Mouse (Mus musculus) heart, embryonic 14.5 days (tissue): ENCODE results near the gene Cox6b1. TPM values are rescaled to one million over a fixed set of nuclear protein-coding genes. Genes with fewer than 3 reads are reported as not detected.

Experiments used
- ATAC-seq: fragments of 200-750 bp; cut with Nextera tagmentation; 2 replicates; pipeline ENCODE4 v1.8.0; 2017; ENCODE audit warnings: low read depth, moderate TSS enrichment; ENCODE audit not compliant: insufficient number of reproducible peaks, insufficient read depth, low FRiP score
- H3K27ac ChIP-seq, 2 experiments: fragments of 200-500 bp in 1 of 2; fragments of 300-500 bp in 1 of 2; sonication (generic) in 1 of 2; replicated peaks in 1 of 2; 2 replicates each; pipeline ENCODE4 v1.5.1; 2012 to 2014; ENCODE audit warnings: low read depth in 2 of 2, low read length in 2 of 2, control low read depth in 1 of 2, mild to moderate bottlenecking in 1 of 2, mixed read lengths in 1 of 2; ENCODE audit not compliant: control insufficient read depth in 1 of 2, insufficient read depth in 1 of 2
- H3K27me3 ChIP-seq: fragments of 300-500 bp; sonication (generic); 2 replicates; pipeline ENCODE4 v1.6.1; 2014; ENCODE audit warnings: mild to moderate bottlenecking, low read length, control low read depth; ENCODE audit not compliant: control insufficient read depth, insufficient read depth
- H3K36me3 ChIP-seq: fragments of 300-500 bp; sonication (generic); 2 replicates; pipeline ENCODE4 v1.6.1; 2014; ENCODE audit warnings: mild to moderate bottlenecking, control low read depth, low read length, mixed read lengths; ENCODE audit not compliant: control insufficient read depth, insufficient read depth
- H3K4me1 ChIP-seq, 2 experiments: fragments of 200-500 bp in 1 of 2; fragments of 300-500 bp in 1 of 2; sonication (generic) in 1 of 2; 2 replicates each; pipeline ENCODE4 v1.6.1; 2012 to 2014; ENCODE audit warnings: low read length in 2 of 2, control low read depth in 1 of 2, mixed read lengths in 1 of 2; ENCODE audit not compliant: control insufficient read depth in 2 of 2, insufficient read depth in 2 of 2
- H3K4me2 ChIP-seq: fragments of 300-500 bp; sonication (generic); 2 replicates; pipeline ENCODE4 v1.6.1; 2014; ENCODE audit warnings: mild to moderate bottlenecking, low read length
- H3K4me3 ChIP-seq, 2 experiments: fragments of 200-500 bp in 1 of 2; fragments of 300-500 bp in 1 of 2; sonication (generic) in 1 of 2; 2 replicates each; pipeline ENCODE4 v1.5.1; 2012 to 2014; ENCODE audit warnings: low read length in 2 of 2, mild to moderate bottlenecking in 2 of 2, control low read depth in 1 of 2, low read depth in 1 of 2, moderate library complexity in 1 of 2; ENCODE audit not compliant: control insufficient read depth in 1 of 2, insufficient read depth in 1 of 2
- H3K9ac ChIP-seq: fragments of 300-500 bp; sonication (generic); 2 replicates; pipeline ENCODE4 v1.6.1; 2014; ENCODE audit warnings: mild to moderate bottlenecking, low read length
- H3K9me3 ChIP-seq: fragments of 300-500 bp; sonication (generic); 2 replicates; pipeline ENCODE4 v1.6.1; 2016; ENCODE audit warnings: low read length, control low read depth; ENCODE audit not compliant: control insufficient read depth
- WGBS: fragments of 180-500 bp; shearing (Covaris S2); extraction: QIAGEN DNeasy Blood & Tissue Kit; methylation state at CpG from one replicate; pipeline ENCODE4 v1.1.7; 2014; 5-methylcytosine and 5-hydroxymethylcytosine counted together
- polyA plus RNA-seq: library from polyadenylated mRNA; unstranded; fragments of >200 nt; fragmentation: Nextera tagmentation; extraction: Ambion mirVana; gene quantifications from 2 replicates; pipeline ENCODE4 v1.2.1, GENCODE M21; 2014

Cox6b1 gene
- polyA plus RNA-seq, 1 experiment from 2014 or later, result 2,589 TPM

GRCm38 (mm10) chr7:30590927-30591604 is 34.9 kb downstream of the Cox6b1 start:
- Histone ChIP-seq H3K4me2 (no peak overlapping the region), H3K4me3 (no peak overlapping the region), H3K4me1 (peaks cover 3 to 15% of the 10 kb centered on the region in 2 experiments; a peak in 3 of 4 replicates), H3K9ac (no peak overlapping the region), H3K9me3 (no peaks in the 10 kb centered on the region), H3K36me3 (peaks cover 7% of the 10 kb centered on the region), H3K27me3 (peaks cover 5% of the 10 kb centered on the region), H3K27ac (no peak overlapping the region)
- 68% methylated on average over 9 of the region's 9 CpGs for WGBS
- no peak for ATAC-seq

- Histone ChIP-seq H3K27me3 (peaks cover 4% of the 10 kb centered on the region), H3K4me1 (peaks cover 3 to 15% of the 10 kb centered on the region in 2 experiments; a peak in 3 of 4 replicates), H3K4me2 (peak overlapping the region; percentile 82), H3K36me3 (peaks cover 21% of the 10 kb centered on the region), H3K9me3 (no peaks in the 10 kb centered on the region), H3K9ac (peak overlapping the region; percentile 96), H3K4me3 (peak overlapping the region; percentile 77 to 94), H3K27ac (peak overlapping the region; percentile 88 to 90)
- peak; percentile 55 for ATAC-seq
- WGBS, result 26% methylated on average over 38 of the region's 40 CpGs
Measured at GRCm38 (mm10) chr7:30589435-30590301, 36.3 kb downstream of the Cox6b1 start.

- WGBS, result under 1% methylated on average over 61 of the region's 68 CpGs
- H3K4me3 ChIP-seq, result peak within 1 kb of the TSS; percentile 77 to 94
Measured at GRCm38 (mm10) chr7:30588676-30589434, 37.1 kb downstream of the Cox6b1 start, which contains the start of gene Kmt2b. TSS of gene Kmt2b (minus strand) at chr7:30588726.

GRCm38 (mm10) chr7:30587842-30588667 is 37.9 kb downstream of the Cox6b1 start:
- H3K9ac ChIP-seq, result peak overlapping the region; percentile 96
- H3K4me3 ChIP-seq, result peak overlapping the region; percentile 73 to 94
- no peaks in the 10 kb centered on the region for H3K9me3 ChIP-seq
- H3K27ac ChIP-seq, result peak overlapping the region; percentile 30 to 90
- peaks cover 3 to 15% of the 10 kb centered on the region in 2 experiments; a peak in 3 of 4 replicates for H3K4me1 ChIP-seq
- no peaks in the 10 kb centered on the region for H3K27me3 ChIP-seq
- peak; percentile 14 for ATAC-seq
- H3K36me3 ChIP-seq, result peaks cover 38% of the 10 kb centered on the region
- WGBS, result under 1% methylated on average over 61 of the region's 67 CpGs
- peak overlapping the region; percentile 97 for H3K4me2 ChIP-seq

More at GRCm38 (mm10) chr7:30588676-30589434, 37.1 kb downstream of the Cox6b1 start, which contains the start of gene Kmt2b:
- ATAC-seq, result peak; percentile 96
- peaks cover 30% of the 10 kb centered on the region for H3K36me3 ChIP-seq
- H3K4me1 ChIP-seq, result peaks cover 3 to 15% of the 10 kb centered on the region in 2 experiments; a peak in 3 of 4 replicates
- H3K27me3 ChIP-seq, result no peaks in the 10 kb centered on the region; the same call in 1 of the 2 replicates
- peak within 1 kb of the TSS; percentile 97 for H3K4me2 ChIP-seq
- peak within 1 kb of the TSS; percentile 96 for H3K9ac ChIP-seq
- H3K27ac ChIP-seq, result peak within 1 kb of the TSS; percentile 88 to 90
- H3K9me3 ChIP-seq, result no peaks in the 10 kb centered on the region

- ATAC-seq, result no peak
- no peaks in the 10 kb centered on the region for H3K27me3 ChIP-seq
- H3K4me1 ChIP-seq, result peaks cover 3 to 15% of the 10 kb centered on the region in 2 experiments; a peak in 3 of 4 replicates
- peak overlapping the region; percentile 97 for H3K4me2 ChIP-seq
- peaks cover 53% of the 10 kb centered on the region for H3K36me3 ChIP-seq
- 91% methylated on average over 28 of the region's 28 CpGs for WGBS
- no peak overlapping the region for H3K9ac ChIP-seq
- H3K4me3 ChIP-seq, result no peak overlapping the region
- no peak overlapping the region for H3K27ac ChIP-seq
- H3K9me3 ChIP-seq, result no peaks in the 10 kb centered on the region
Measured at GRCm38 (mm10) chr7:30586455-30587020, 39.4 kb downstream of the Cox6b1 start.

GRCm38 (mm10) chr7:30585170-30585569 is 40.8 kb downstream of the Cox6b1 start:
- no peak for ATAC-seq
- H3K4me1 ChIP-seq, result peaks cover 3 to 15% of the 10 kb centered on the region in 2 experiments; a peak in 3 of 4 replicates
- H3K36me3 ChIP-seq, result peaks cover 66% of the 10 kb centered on the region
- no peaks in the 10 kb centered on the region for H3K27me3 ChIP-seq
- 98% methylated on average over 7 of the region's 7 CpGs for WGBS
- no peak overlapping the region for H3K27ac ChIP-seq
- no peak overlapping the region for H3K4me2 ChIP-seq
- no peaks in the 10 kb centered on the region for H3K9me3 ChIP-seq
- H3K4me3 ChIP-seq, result no peak overlapping the region
- no peak overlapping the region for H3K9ac ChIP-seq
